Mouse (Mus musculus) limb, embryonic 14.5 days (tissue): ENCODE results near the gene Vsig2. TPM values are rescaled to one million over a fixed set of nuclear protein-coding genes. Genes with fewer than 3 reads are reported as not detected.

Source experiments
- ATAC-seq: fragments of 200-750 bp; cut with Nextera tagmentation; 2 replicates; pipeline ENCODE4 v1.8.0; 2017; ENCODE audit warnings: low read depth, moderate number of reproducible peaks, moderate TSS enrichment; ENCODE audit not compliant: low FRiP score
- DNase-seq: peaks from one replicate; pipeline ENCODE4 v3.0.0-alpha.2; 2015; ENCODE audit warnings: low spot score
- H3K27ac ChIP-seq: fragments of 300-500 bp; sonication (generic); replicated peaks from 2 replicates; pipeline ENCODE4 v1.5.1; 2014; ENCODE audit warnings: low read depth, mild to moderate bottlenecking, low read length, moderate library complexity, mixed read lengths
- H3K27me3 ChIP-seq: fragments of 300-500 bp; sonication (generic); 2 replicates; pipeline ENCODE4 v1.6.1; 2014; ENCODE audit warnings: low read length, mixed read lengths; ENCODE audit not compliant: control insufficient read depth, insufficient read depth
- H3K36me3 ChIP-seq: fragments of 300-500 bp; sonication (generic); 2 replicates; pipeline ENCODE4 v1.6.1; 2014; ENCODE audit warnings: mild to moderate bottlenecking, low read length, moderate library complexity, mixed read lengths; ENCODE audit not compliant: control insufficient read depth, insufficient read depth
- H3K4me1 ChIP-seq: fragments of 300-500 bp; sonication (generic); 2 replicates; pipeline ENCODE4 v1.6.1; 2014; ENCODE audit warnings: antibody characterized with exemption, low read length, mixed read lengths; ENCODE audit not compliant: control insufficient read depth, insufficient read depth
- H3K4me2 ChIP-seq: fragments of 300-500 bp; sonication (generic); replicated peaks from 2 replicates; pipeline ENCODE4 v1.6.1; 2014; ENCODE audit warnings: low read depth, mild to moderate bottlenecking, low read length, moderate library complexity; ENCODE audit not compliant: severe bottlenecking
- H3K4me3 ChIP-seq: fragments of 300-500 bp; sonication (generic); replicated peaks from 2 replicates; pipeline ENCODE4 v1.5.1; 2014; ENCODE audit warnings: low read length
- H3K9ac ChIP-seq: fragments of 300-500 bp; sonication (generic); 2 replicates; pipeline ENCODE4 v1.6.1; 2014; ENCODE audit warnings: mild to moderate bottlenecking, low read depth, low read length, moderate library complexity; ENCODE audit not compliant: severe bottlenecking
- H3K9me3 ChIP-seq: fragments of 300-500 bp; sonication (generic); 2 replicates; pipeline ENCODE4 v1.6.1; 2016; ENCODE audit warnings: low read length; ENCODE audit not compliant: control insufficient read depth
- POLR2A ChIP-seq: fragments of 200-500 bp; IDR thresholded peaks from 2 replicates; pipeline ENCODE4 v1.8.0; 2012; ENCODE audit warnings: inconsistent platforms, mild to moderate bottlenecking, moderate library complexity, borderline replicate concordance; ENCODE audit not compliant: insufficient read depth, insufficient read length; ENCODE audit errors: extremely low read depth
- WGBS: fragments of 180-500 bp; shearing (Covaris S2); extraction: QIAGEN DNeasy Blood & Tissue Kit; methylation state at CpG from one replicate; pipeline ENCODE4 v1.1.7; 2014; 5-methylcytosine and 5-hydroxymethylcytosine counted together
- polyA plus RNA-seq, 2 experiments: library from polyadenylated mRNA; depleted of rRNA in 1 of 2; stranded (reverse) in 1 of 2; unstranded in 1 of 2; fragments of >200 nt; fragmentation: Nextera tagmentation in 1 of 2; extraction: Ambion mirVana in 1 of 2; gene quantifications; 2 replicates each; pipeline versions ENCODE4 v1.2.1 to v1.2.3; 2012 to 2014

Vsig2 gene
- polyA plus RNA-seq (2012; rRNA removed): 4.8 and 5.2 TPM in 2 replicates
- 0.59 and 1.4 TPM in 2 replicates for polyA plus RNA-seq (2014; fragmentation: Nextera tagmentation; extraction: Ambion mirVana)

DNA sequence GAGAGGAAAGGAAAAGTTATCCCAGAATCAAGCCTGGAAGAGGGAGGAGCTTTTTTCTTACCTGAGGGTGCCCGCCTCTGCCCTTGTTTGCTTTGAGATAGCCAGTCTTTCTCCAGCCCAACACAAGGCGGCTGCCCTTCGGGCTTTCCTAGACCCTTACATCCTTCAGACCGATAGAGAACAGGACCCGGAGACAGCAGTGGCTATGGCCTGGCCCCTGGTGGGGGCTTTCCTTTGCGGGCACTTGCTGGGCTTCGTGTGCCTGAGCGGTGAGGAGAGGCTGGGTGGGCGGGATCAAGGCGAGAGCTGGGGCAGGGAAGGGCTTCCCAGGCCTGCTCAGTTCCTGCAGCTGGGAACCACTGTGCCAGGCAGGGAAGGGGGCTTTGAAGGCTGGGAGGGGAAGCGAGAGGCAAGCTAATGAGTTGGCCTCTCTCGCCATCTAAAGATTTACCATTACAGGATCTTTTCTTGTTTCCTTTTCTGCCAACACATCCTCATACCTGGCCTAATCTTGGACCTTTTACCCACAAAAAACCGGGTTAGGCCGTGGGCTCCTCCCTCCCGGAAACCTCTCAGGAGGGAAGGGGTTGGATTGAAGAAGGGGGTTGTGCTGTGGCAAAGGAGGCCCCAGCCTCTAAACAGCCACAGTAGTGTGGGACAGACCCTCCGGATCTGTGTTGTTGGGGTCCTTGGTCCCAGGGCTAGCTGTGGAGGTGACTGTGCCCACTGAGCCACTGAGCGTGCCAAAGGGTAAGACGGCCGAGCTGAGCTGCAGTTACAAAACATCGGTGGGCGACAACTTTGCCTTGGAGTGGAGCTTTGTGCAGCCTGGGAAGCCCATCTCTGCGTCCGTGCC, at the start of gene Vsig2:
Vsig2 (plus strand) TSS at position 86 of the 856 bp plus-strand sequence.
- no peaks in the 10 kb centered on the region for H3K4me1 ChIP-seq
- H3K4me2 ChIP-seq: no peak within 1 kb of the TSS
- DNase-seq: no peak
- TF ChIP-seq POLR2A: no peak
- H3K4me3 ChIP-seq: no peak within 1 kb of the TSS
- H3K27me3 ChIP-seq: no peaks in the 10 kb centered on the region
- no peak within 1 kb of the TSS for H3K27ac ChIP-seq
- WGBS: 48% methylated on average over 23 of the region's 23 CpGs
- no peaks in the 10 kb centered on the region for H3K36me3 ChIP-seq
- no peak for ATAC-seq
- no peaks in the 10 kb centered on the region for H3K9me3 ChIP-seq
- H3K9ac ChIP-seq: no peak within 1 kb of the TSS

DNA sequence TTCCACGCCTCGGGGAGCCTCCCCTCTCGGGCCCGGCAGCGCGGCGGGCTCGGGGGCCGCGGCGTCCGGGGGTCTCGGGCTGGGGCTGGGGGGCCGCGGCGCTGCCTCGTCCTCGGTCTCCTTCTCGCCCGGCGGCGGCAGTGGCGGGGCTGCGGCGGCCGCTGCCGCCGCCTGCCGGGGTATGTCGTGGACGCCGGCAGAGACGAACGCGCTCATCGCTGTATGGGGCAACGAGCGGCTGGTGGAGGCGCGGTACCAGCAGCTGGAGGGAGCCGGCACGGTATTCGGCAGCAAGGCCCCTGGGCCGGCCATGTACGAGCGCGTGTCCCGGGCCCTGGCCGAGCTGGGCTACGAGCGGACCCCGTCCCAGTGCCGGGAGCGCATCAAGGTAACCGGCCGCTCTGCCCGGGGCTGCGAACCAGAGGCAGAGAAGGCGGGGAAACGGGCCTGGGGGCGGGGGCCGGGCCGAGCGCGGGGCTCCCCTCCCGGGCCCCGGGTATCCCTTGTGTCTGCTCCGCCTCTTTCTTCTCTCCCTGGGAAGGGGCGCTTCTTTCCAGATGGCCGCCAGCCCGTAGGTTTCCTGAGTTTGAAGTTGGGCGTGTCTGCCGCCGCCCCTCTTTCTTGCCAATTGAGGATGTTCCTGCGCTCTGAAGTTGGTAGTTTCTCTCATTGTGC, 49.5 kb upstream of the Vsig2 start:
- Histone ChIP-seq H3K4me2 (peak overlapping the region; percentile 87), H3K36me3 (no peaks in the 10 kb centered on the region; the same call in 1 of the 2 replicates), H3K27ac (peak overlapping the region; percentile 99), H3K9me3 (no peaks in the 10 kb centered on the region), H3K27me3 (no peaks in the 10 kb centered on the region), H3K4me3 (peak overlapping the region; percentile 99), H3K4me1 (peaks cover 13% of the 10 kb centered on the region), H3K9ac (peak overlapping the region; percentile 94)
- peak; percentile 54 for ATAC-seq
- no peak for TF ChIP-seq POLR2A
- DNase-seq: peak; percentile 68
- 0% methylated on average over 37 of the region's 75 CpGs for WGBS

DNA sequence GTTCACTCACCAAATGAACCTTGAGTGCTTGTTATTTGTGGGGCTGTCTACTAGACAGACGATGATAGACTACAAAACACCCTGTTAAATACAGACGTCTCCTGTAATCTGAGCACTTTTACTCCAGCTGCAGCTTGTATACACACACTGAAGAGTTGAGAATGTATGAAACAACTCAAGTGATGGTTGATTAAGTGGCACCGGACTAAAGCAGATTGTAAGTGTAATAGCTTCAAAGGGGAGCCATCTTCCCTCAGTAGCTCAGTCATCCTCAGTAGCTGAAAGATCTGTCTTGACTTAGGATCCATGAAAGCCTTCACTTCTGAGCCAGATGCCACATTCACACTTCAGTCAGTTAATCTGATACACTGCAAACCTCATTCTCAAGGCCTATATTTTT, 43.3 kb upstream of the Vsig2 start:
- Histone ChIP-seq H3K4me2 (no peak overlapping the region), H3K36me3 (peaks cover 3% of the 10 kb centered on the region; the same call in 1 of the 2 replicates), H3K27me3 (no peaks in the 10 kb centered on the region), H3K9ac (no peak overlapping the region), H3K27ac (no peak overlapping the region), H3K4me1 (no peaks in the 10 kb centered on the region), H3K9me3 (no peaks in the 10 kb centered on the region), H3K4me3 (no peak overlapping the region)
- no peak for DNase-seq
- no peak for ATAC-seq
- 41% methylated on average over 3 of the region's 3 CpGs for WGBS
- TF ChIP-seq POLR2A: no peak

DNA sequence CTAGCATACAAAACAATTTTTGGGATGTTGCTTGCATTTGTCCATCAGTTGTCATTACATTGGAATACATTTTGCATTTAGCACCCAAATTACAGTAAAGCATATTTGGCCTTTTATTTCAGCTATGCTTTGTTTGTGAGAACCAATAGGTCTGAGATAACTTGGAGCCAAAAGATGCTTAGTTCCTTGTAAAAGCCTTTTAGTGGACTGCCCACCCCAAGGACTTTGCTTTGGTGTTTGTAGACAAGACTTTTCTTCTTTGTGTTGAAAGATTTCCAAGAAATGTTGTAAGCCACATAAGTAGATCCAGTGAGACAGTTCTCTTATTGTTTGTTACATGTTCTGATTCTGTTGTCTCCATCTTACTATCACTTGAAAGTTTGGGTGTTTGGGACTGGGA, 42.7 kb upstream of the Vsig2 start:
- ATAC-seq (no peak), DNase-seq (no peak)
- H3K9me3 ChIP-seq: no peaks in the 10 kb centered on the region
- no peak overlapping the region for H3K4me3 ChIP-seq
- H3K4me2 ChIP-seq: no peak overlapping the region
- no peaks in the 10 kb centered on the region for H3K4me1 ChIP-seq
- no peaks in the 10 kb centered on the region for H3K27me3 ChIP-seq
- H3K27ac ChIP-seq: no peak overlapping the region
- H3K9ac ChIP-seq: no peak overlapping the region
- H3K36me3 ChIP-seq: peaks cover 3% of the 10 kb centered on the region; the same call in 1 of the 2 replicates
- no peak for TF ChIP-seq POLR2A

DNA sequence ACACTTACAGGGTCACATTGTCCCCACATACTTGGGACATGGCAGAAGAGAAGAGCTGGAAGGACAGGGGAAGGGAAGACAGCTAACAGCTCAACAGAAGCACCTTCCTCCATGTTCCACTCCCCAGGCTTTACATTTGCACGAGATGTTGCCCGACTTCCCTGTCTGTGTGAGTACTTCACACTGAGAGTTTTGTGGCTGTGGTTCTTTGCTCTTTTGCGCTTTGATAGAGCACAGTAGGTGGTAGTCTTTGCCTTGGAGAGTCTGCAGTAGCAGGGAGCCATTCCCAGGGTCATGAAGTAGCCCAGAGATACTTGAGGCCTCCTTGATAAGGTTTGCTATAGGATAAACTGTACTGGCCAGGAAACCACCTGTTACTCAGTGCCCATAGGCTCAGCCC, 38.9 kb upstream of the Vsig2 start:
- H3K4me3 ChIP-seq: no peak overlapping the region
- H3K36me3 ChIP-seq: 0 out of 2 replicates have a peak, but pooled peaks cover 3% of the 10 kb centered on the region
- ATAC-seq (no peak), DNase-seq (no peak)
- WGBS: 84% methylated on average over 3 of the region's 3 CpGs
- H3K27me3 ChIP-seq: no peaks in the 10 kb centered on the region
- H3K9ac ChIP-seq: no peak overlapping the region
- H3K4me1 ChIP-seq: no peaks in the 10 kb centered on the region
- H3K27ac ChIP-seq: no peak overlapping the region
- H3K9me3 ChIP-seq: no peaks in the 10 kb centered on the region
- no peak overlapping the region for H3K4me2 ChIP-seq
- TF ChIP-seq POLR2A: no peak
